Mouse (Mus musculus) spleen, adult 2 months (tissue): Measurements from ENCODE around the gene Mecp2.

ENCODE experiments used
- CTCF ChIP-seq: fragments of 200-500 bp; IDR thresholded peaks from 2 replicates; pipeline ENCODE4 v1.5.1; 2011; ENCODE audit warnings: mild to moderate bottlenecking, inconsistent platforms; ENCODE audit not compliant: insufficient read depth, insufficient read length, insufficient replicate concordance; ENCODE audit errors: extremely low read depth
- POLR2A ChIP-seq: fragments of 200-500 bp; IDR thresholded peaks from 2 replicates; pipeline ENCODE4 v1.6.1; 2011; ENCODE audit warnings: low read depth, low read length, inconsistent platforms

DNA sequence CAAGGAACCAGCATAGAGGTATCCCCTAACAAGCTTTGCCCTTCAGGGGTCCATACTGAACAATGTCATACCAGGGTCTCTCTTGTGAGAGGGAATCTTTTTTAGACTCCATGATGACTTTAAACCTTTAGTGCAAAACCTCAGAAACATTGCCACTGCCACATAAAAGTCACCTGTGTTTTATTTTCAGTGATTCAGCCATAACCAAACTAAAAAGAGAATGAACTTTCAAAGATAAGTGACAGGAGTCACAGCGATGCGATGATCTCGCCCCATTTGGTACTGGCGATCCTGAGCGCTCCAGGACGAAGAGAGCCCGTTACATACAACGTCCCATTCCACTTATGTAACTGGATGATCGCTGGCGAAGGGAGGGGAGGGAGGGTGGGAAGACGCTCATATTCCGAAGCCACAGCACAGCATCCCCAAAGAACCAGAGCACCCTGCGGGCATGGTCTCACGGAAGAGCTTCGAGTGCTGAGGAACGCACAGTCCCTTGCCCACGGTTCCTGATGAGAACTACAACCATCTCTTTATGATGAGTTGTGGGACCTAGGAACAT, 50.8 kb downstream of the Mecp2 start:
- TF ChIP-seq POLR2A (no peak), CTCF (no peak)
